Mouse (Mus musculus): ENCODE data around the gene Tpbgl. TPM values are rescaled to one million over a fixed set of nuclear protein-coding genes. Genes with fewer than 3 reads are reported as not detected.

Gene Tpbgl
- polyA plus RNA-seq (2015; fragmentation: Nextera tagmentation; extraction: Ambion mirVana), result 0.78 and 1.7 TPM in 2 replicates

- H3K4me2 ChIP-seq, result peak within 1 kb of the TSS; percentile 98
- peaks cover 100% of the 10 kb centered on the region for H3K27me3 ChIP-seq (replicated peaks)
- H3K9me3 ChIP-seq, result no peaks in the 10 kb centered on the region
- H3K27ac ChIP-seq (replicated peaks), result no peak within 1 kb of the TSS
- ATAC-seq (ENCODE audit: extremely low read depth, insufficient number of reproducible peaks, low FRiP score, low TSS enrichment), result no peak
- peaks cover 19% of the 10 kb centered on the region for H3K4me1 ChIP-seq
- H3K4me3 ChIP-seq, result peak within 1 kb of the TSS; percentile 62
- under 1% methylated on average over 74 of the region's 83 CpGs for WGBS
- no peaks in the 10 kb centered on the region for H3K36me3 ChIP-seq
- peak within 1 kb of the TSS; percentile 71 for H3K9ac ChIP-seq
These were observed at the start of gene Tpbgl for GRCm38 (mm10) chr7:99626376-99627270. Gene Tpbgl, minus strand, starts transcription at chr7:99627103.

- 71% methylated on average over 3 of the region's 3 CpGs for WGBS
- Histone ChIP-seq H3K9ac (no peak overlapping the region), H3K4me1 (peaks cover 5% of the 10 kb centered on the region; the same call in 1 of the 2 replicates), H3K4me3 (no peak overlapping the region), H3K9me3 (no peaks in the 10 kb centered on the region), H3K27ac (replicated peaks) (no peak overlapping the region), H3K4me2 (no peak overlapping the region), H3K27me3 (replicated peaks) (0 out of 2 replicates have a peak, but pooled peaks cover 3% of the 10 kb centered on the region), H3K36me3 (no peaks in the 10 kb centered on the region)
- ATAC-seq (ENCODE audit: extremely low read depth, insufficient number of reproducible peaks, low FRiP score, low TSS enrichment), result no peak
These were observed 48.0 kb upstream of the Tpbgl start for GRCm38 (mm10) chr7:99674890-99675289.

- Histone ChIP-seq H3K4me3 (no peak overlapping the region), H3K9ac (no peak overlapping the region), H3K4me2 (no peak overlapping the region), H3K27ac (replicated peaks) (no peak overlapping the region), H3K4me1 (0 out of 2 replicates have a peak, but pooled peaks cover 3% of the 10 kb centered on the region), H3K36me3 (no peaks in the 10 kb centered on the region), H3K9me3 (no peaks in the 10 kb centered on the region), H3K27me3 (replicated peaks) (0 out of 2 replicates have a peak, but pooled peaks cover 3% of the 10 kb centered on the region)
- no peak for ATAC-seq (ENCODE audit: extremely low read depth, insufficient number of reproducible peaks, low FRiP score, low TSS enrichment)
- WGBS, result 64% methylated on average over 5 of the region's 5 CpGs
These were observed 47.3 kb upstream of the Tpbgl start for GRCm38 (mm10) chr7:99674209-99674608.

GRCm38 (mm10) chr7:99673188-99673587 lies 46.3 kb upstream of the Tpbgl start:
- 70% methylated on average over 8 of the region's 8 CpGs for WGBS
- peaks cover 6% of the 10 kb centered on the region; the same call in 1 of the 2 replicates for H3K27me3 ChIP-seq (replicated peaks)
- H3K27ac ChIP-seq (replicated peaks), result no peak overlapping the region
- H3K9me3 ChIP-seq, result no peaks in the 10 kb centered on the region
- no peaks in the 10 kb centered on the region for H3K36me3 ChIP-seq
- no peak overlapping the region for H3K4me2 ChIP-seq
- no peak overlapping the region for H3K9ac ChIP-seq
- no peak for ATAC-seq (ENCODE audit: extremely low read depth, insufficient number of reproducible peaks, low FRiP score, low TSS enrichment)
- H3K4me3 ChIP-seq, result no peak overlapping the region
- H3K4me1 ChIP-seq, result peaks cover 10% of the 10 kb centered on the region

GRCm38 (mm10) chr7:99671544-99672435 lies 44.9 kb upstream of the Tpbgl start:
- Histone ChIP-seq H3K9me3 (no peaks in the 10 kb centered on the region), H3K4me3 (no peak overlapping the region), H3K4me2 (no peak overlapping the region), H3K27ac (replicated peaks) (no peak overlapping the region), H3K36me3 (no peaks in the 10 kb centered on the region), H3K9ac (no peak overlapping the region), H3K4me1 (peaks cover 10% of the 10 kb centered on the region), H3K27me3 (replicated peaks) (peaks cover 20% of the 10 kb centered on the region)
- ATAC-seq (ENCODE audit: extremely low read depth, insufficient number of reproducible peaks, low FRiP score, low TSS enrichment), result no peak
- WGBS, result 54% methylated on average over 9 of the region's 9 CpGs

GRCm38 (mm10) chr7:99670915-99671314 lies 44.0 kb upstream of the Tpbgl start:
- Histone ChIP-seq H3K4me2 (no peak overlapping the region), H3K27ac (replicated peaks) (no peak overlapping the region), H3K9ac (no peak overlapping the region), H3K4me3 (no peak overlapping the region), H3K9me3 (no peaks in the 10 kb centered on the region), H3K36me3 (no peaks in the 10 kb centered on the region), H3K27me3 (replicated peaks) (peaks cover 24% of the 10 kb centered on the region), H3K4me1 (peaks cover 10% of the 10 kb centered on the region)
- WGBS, result 73% methylated on average over 4 of the region's 4 CpGs
- no peak for ATAC-seq (ENCODE audit: extremely low read depth, insufficient number of reproducible peaks, low FRiP score, low TSS enrichment)

GRCm38 (mm10) chr7:99668802-99669201 lies 41.9 kb upstream of the Tpbgl start:
- H3K4me2 ChIP-seq, result no peak overlapping the region
- peaks cover 35% of the 10 kb centered on the region for H3K27me3 ChIP-seq (replicated peaks)
- no peak for ATAC-seq (ENCODE audit: extremely low read depth, insufficient number of reproducible peaks, low FRiP score, low TSS enrichment)
- no peak overlapping the region for H3K27ac ChIP-seq (replicated peaks)
- H3K4me1 ChIP-seq, result peaks cover 25% of the 10 kb centered on the region
- no peaks in the 10 kb centered on the region for H3K9me3 ChIP-seq
- no peaks in the 10 kb centered on the region for H3K36me3 ChIP-seq
- no peak overlapping the region for H3K9ac ChIP-seq
- no peak overlapping the region for H3K4me3 ChIP-seq
- 20% methylated on average over 4 of the region's 4 CpGs for WGBS

- Histone ChIP-seq H3K4me3 (no peak overlapping the region), H3K9me3 (no peaks in the 10 kb centered on the region), H3K27ac (replicated peaks) (no peak overlapping the region), H3K27me3 (replicated peaks) (peaks cover 43% of the 10 kb centered on the region), H3K9ac (no peak overlapping the region), H3K4me2 (no peak overlapping the region), H3K36me3 (no peaks in the 10 kb centered on the region), H3K4me1 (peaks cover 25% of the 10 kb centered on the region)
- ATAC-seq (ENCODE audit: extremely low read depth, insufficient number of reproducible peaks, low FRiP score, low TSS enrichment), result no peak
- 86% methylated on average over 16 of the region's 16 CpGs for WGBS
These were observed 40.2 kb upstream of the Tpbgl start for GRCm38 (mm10) chr7:99667096-99667495.

- H3K9me3 ChIP-seq, result no peaks in the 10 kb centered on the region
- WGBS, result 83% methylated on average over 10 of the region's 10 CpGs
These were observed 39.0 kb upstream of the Tpbgl start for GRCm38 (mm10) chr7:99665731-99666452.

GRCm38 (mm10) chr7:99664571-99665485 lies 37.9 kb upstream of the Tpbgl start:
- Histone ChIP-seq H3K4me2 (no peak overlapping the region), H3K4me1 (peaks cover 27% of the 10 kb centered on the region), H3K4me3 (no peak overlapping the region), H3K9me3 (no peaks in the 10 kb centered on the region), H3K27me3 (replicated peaks) (peaks cover 57% of the 10 kb centered on the region), H3K27ac (replicated peaks) (no peak overlapping the region), H3K36me3 (no peaks in the 10 kb centered on the region), H3K9ac (no peak overlapping the region)
- no peak for ATAC-seq (ENCODE audit: extremely low read depth, insufficient number of reproducible peaks, low FRiP score, low TSS enrichment)
- 35% methylated on average over 11 of the region's 11 CpGs for WGBS

More at GRCm38 (mm10) chr7:99665731-99666452, 39.0 kb upstream of the Tpbgl start:
- no peak for ATAC-seq (ENCODE audit: extremely low read depth, insufficient number of reproducible peaks, low FRiP score, low TSS enrichment)
- Histone ChIP-seq H3K4me1 (peaks cover 27% of the 10 kb centered on the region), H3K4me2 (no peak overlapping the region), H3K27me3 (replicated peaks) (peaks cover 46% of the 10 kb centered on the region), H3K36me3 (no peaks in the 10 kb centered on the region), H3K9ac (no peak overlapping the region), H3K4me3 (no peak overlapping the region), H3K27ac (replicated peaks) (no peak overlapping the region)

Data from heart, embryonic 13.5 days (tissue).